ENCODE assay signal across 13 mouse cellular contexts in the genomic region with DNA sequence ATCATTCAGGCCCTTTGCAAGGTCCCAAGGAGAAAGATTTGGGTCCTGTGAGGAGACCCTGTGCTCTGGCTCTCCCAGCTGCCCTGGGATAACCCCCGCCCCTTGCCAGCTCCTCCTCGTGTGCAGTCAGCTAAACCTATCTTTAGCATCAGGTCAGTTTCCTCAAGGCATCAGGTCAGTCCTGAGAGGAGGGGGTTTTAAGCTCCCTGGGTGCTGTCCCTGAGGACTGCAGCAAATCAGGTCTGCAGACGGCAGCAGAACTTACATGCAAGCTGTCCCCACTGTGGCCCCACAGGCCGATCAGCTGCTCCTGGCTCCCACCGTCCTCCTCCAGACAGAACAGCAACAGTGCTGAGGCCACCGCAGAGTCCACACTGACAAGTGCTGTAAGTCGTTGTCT.
"Had no signal": no experiment of that assay in that cellular context is flagged by ENCODE, and none has a peak within 500 bp of the region (broad histone marks: within the 10 kb centered on the region; RNA-seq: fewer than 3 reads in every experiment).

No protein-coding gene starts in this region.

- DNase-seq: kidney, postnatal 25 days; lung, adult 2 months; lung, postnatal 36 days; midbrain, embryonic 14.5 days; spleen, adult 18-20 months; thymus, adult 18-20 months; thymus, postnatal 25 days had no signal

- H3K36me3 ChIP-seq: limb, embryonic 10.5 days; liver, embryonic 15.5 days; neural tube, embryonic 12.5 days had no signal

- H3K9me3 ChIP-seq: limb, embryonic 10.5 days; liver, embryonic 15.5 days; neural tube, embryonic 12.5 days had no signal

- H3K4me2 ChIP-seq: liver, embryonic 11.5 days; liver, embryonic 15.5 days; neural tube, embryonic 12.5 days had no signal

- H3K27ac ChIP-seq: left cerebral cortex, adult 2 months; limb, embryonic 10.5 days; liver, embryonic 15.5 days; neural tube, embryonic 12.5 days had no signal

- H3K27me3 ChIP-seq: liver, embryonic 15.5 days; neural tube, embryonic 12.5 days had no signal

- ATAC-seq: lung, postnatal 0 days had no signal

- H3K9ac ChIP-seq: liver, embryonic 15.5 days; neural tube, embryonic 12.5 days had no signal

- H3K4me3 ChIP-seq: left cerebral cortex, adult 2 months; limb, embryonic 10.5 days; liver, embryonic 15.5 days; neural tube, embryonic 12.5 days had no signal
